Mouse (Mus musculus) A20 (cell line): ENCODE results near the gene 4930516K23Rik.

Source experiments
- DNase-seq: peaks from one replicate; pipeline ENCODE4 v3.0.0-alpha.2; 2011; ENCODE audit warnings: low read depth, low spot score

Gene 4930516K23Rik

DNA sequence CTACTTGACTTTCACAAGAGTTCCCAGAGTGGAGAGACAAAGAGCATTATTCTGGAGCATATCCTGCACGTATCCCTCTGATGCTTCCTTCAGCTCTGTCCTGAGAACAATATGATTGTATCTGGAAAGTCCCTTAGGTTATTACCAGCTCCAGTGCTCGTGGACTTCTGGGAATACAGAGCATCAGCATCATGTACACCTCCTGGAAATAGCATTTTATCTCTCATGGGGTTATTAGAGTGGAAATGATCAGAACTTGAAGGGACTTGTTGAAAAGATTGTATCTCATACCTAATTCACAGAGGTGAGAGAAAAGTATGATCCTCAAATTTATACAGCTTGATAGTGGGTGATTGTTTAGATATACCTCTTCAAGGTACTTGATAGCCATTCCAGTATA is at the start of gene 4930516K23Rik:
Gene 4930516K23Rik (minus strand): TSS at position 101 of the 400 bp plus-strand sequence.
- no peak for DNase-seq

DNA sequence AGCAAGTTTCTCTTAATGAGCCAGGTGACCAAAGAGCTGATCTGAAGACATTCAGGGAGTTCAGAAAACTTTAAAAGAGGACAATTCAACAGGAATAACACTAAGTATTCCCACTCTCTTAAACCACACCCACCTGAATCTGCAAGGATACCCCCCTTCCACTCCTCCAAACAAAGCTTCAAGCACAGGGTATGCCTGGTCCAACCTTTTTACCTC is 43.4 kb upstream of the 4930516K23Rik start, which contains the start of gene Olfr646:
Gene Olfr646 (plus strand): TSS at position 117 of the 216 bp plus-strand sequence.
- DNase-seq, result no peak

DNA sequence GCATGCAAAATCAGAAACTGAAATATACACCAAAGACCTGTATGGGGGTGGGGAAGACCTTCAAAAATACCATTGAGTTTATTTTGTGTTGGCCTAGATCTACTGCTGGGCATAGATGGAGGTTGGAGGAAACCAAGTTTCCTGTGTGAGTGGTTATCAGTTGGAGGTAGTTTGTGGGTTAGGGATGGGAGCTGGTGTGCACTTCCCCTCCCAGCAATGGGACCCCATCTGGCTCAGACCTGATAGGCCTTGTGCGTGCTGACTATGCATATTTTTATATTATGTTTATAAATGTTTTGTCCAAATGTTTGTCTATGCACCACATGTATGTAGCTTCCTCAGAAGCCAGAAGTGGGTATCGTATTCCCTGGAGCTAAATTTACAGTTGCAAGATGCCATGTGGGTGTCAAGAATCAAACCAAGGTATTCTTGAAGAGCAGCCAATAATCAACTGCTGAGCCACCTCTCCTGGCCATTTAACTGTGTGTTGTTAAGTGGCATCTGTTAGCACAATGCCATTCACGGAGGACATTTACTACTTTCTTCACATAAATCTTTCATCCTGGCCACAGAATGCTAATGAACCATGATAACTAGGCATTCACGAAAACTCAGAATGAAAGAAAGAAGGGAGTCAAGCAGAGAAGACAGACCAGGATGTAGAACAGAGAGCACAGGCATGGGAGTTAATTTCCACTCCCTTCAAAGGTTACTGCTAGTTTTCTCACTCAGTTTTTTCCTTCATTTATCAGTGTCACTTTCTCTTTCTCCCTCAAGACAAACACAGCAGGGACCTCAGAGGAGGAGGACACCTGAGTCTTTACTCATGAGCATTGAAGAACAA is 42.9 kb upstream of the 4930516K23Rik start:
- no peak for DNase-seq

DNA sequence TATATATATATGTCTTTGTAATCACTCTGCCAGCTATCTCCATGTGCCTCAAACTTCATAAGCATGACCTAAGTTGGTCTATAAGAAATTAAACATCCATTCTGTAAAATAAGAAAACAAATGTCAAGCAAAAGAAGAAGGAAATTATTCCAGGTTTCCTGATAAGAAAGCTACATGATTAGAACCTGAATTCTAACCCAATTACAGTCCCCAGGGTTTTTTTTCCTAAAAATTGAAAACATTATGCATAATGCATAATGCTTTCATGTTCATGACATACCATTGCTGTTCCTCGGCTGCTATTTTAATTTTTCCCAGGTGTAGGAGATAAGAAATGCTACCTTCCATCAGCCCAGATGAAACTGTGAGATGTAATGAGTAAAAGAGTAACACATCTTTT is 24.1 kb upstream of the 4930516K23Rik start, which contains the start of gene Olfr645:
Gene Olfr645 (minus strand): TSS at position 101 of the 400 bp plus-strand sequence.
- DNase-seq, result no peak

DNA sequence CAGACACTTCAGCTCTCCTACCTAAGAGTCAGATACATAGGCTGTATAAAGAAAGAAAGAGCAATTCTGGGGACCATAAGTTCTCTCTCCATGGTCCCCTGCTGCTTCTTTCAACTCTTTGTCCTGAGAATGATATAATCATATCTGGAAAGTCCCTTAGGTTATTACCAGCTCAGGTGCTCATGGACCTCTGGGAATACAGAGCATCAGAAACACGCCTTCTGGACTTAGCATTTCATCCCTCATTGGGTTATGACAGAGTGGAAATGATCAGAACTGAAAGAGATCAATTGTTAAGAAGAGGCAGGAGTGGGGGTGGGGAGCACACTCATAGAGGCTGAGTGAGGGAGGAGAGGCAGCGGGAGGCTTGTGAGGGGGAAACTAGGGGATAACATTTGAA is 10.5 kb upstream of the 4930516K23Rik start, which contains the start of gene Olfr644:
Gene Olfr644 (minus strand): TSS at position 101 of the 400 bp plus-strand sequence.
- DNase-seq, result no peak

DNA sequence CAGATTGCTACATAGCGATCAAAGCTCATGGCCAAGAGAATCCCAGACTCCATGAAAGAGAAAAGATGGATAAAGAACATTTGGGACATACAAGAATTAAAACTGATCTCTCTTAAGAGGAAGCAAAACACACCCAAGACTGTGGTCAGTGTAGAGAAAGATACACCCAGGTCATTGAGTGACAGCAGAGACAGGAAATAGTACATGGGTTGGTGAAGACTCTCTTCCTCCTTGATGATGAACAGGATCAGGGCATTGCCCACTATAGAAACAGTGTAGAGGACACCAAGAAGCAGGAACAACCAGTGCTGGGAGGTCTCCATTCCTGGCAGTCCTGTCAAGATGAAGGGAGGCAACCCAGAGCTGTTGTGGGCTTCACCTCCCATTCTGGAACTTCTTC is 2.0 kb downstream of the 4930516K23Rik start:
- no peak for DNase-seq

DNA sequence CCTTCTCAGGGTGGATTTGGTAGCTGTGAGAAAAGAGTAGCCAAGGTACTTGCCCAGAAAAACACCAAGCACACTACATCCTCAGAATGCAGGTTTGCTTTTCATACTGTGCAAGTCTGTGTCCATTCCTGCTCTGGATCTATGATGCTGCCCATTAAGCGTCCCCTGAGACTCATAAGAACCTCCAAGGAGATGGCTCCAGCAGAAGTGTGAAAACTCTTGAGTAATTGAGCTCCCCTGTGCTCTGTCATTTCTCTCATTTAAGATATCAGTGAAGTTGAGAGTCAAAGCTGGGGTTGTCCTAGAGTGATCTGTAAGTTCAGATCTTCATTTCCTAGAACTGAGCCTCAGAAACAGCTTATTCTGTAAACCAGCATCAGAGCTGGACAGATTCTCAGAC is 8.7 kb downstream of the 4930516K23Rik start, which contains the start of gene Olfr642:
Gene Olfr642 (minus strand): TSS at position 101 of the 400 bp plus-strand sequence.
- no peak for DNase-seq

DNA sequence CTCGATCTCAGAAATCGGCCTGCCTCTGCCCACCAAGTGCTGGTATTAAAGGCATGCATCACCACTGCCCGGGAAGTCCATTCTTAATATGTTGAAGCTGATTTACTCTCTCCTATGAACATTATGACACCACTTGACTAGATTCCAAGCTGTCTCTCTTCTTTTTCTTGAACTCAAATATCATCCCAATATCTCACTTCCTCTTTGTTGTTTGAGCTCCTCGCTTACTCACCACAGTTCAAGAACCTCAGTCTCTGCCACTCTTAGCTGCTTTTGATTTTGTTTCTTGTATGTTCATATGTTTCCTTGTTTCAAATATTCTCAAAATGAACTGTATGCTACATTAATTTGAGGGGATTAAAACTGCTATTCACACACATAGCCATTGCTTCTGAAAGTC is 10.5 kb downstream of the 4930516K23Rik start:
- no peak for DNase-seq

DNA sequence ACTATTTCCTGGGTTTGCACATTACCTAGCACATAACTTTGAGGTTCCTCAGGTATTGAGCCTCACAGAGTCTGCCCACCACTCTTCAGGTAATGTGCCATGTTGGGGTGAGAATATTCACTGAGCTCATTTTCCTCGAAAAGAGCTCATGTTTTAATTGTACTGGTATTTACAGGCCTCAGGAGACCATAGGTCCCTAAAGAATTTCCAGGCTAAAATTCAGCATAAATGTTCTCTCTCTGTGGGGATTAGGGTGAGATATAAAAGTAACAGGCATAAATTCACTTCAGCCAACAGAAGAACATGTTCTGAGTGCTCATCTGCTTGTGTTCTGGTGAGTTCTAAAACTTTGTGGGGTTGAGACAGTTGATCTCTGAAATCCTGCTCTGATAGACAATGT is 26.1 kb downstream of the 4930516K23Rik start, which contains the start of gene Olfr641:
Gene Olfr641 (plus strand): TSS at position 301 of the 400 bp plus-strand sequence.
- no peak for DNase-seq

DNA sequence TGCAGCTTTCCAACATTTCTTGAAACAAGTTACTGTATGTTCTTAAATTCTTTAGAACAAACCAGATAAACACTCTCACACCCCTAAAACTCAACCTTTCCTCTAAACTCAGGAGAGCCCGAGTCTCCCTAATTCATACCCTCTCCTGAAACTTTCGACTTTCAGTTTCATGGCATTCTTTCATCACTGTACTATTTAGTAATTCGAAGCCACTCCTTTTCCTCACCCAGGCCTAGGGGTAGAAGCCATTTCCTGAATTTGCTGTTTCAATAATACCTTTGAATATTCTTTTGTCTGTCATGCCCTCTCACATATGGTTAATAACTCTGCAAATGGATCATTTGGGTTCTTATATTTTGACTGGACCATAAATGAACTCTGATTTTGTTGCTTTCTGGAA is 34.3 kb downstream of the 4930516K23Rik start:
- DNase-seq, result no peak

DNA sequence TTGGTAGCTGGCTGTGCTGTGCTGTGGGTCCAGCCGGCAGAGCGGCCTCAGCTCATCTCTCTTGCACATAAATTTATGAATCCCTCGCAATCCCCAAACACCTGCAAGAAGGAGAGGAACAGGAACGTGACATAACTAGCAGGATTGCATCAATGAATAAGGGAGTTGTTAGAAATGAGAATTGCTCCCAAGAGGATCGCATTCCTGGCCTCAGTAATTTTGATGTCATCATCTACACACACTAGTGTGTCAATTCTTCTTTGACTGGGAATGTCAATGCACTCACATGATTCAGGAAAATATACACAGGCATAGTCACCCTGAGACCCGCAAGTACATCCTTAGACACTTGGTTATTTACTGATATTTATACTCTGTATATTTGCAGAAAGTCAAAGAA is 35.8 kb downstream of the 4930516K23Rik start, which contains the start of gene Olfr640:
Gene Olfr640 (minus strand): TSS at position 101 of the 400 bp plus-strand sequence.
- no peak for DNase-seq

DNA sequence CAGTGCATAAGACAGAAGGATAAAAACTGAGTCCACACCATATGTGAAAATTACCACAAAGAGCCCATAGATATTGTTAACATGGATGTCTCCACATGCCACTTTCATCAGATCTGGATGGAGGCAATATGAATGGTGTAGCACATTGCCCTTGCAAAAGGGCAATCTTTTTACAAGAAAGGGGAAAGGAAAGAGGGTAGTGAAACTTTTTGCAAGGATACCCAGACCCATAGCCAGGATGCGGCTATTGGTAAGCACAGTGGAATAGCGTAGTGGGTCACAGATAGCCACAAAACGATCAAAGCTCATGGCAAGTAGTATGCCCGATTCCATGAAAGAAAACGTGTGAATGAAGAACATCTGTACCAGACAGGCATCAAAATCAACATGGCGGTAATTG is 39.6 kb downstream of the 4930516K23Rik start:
- DNase-seq, result no peak

DNA sequence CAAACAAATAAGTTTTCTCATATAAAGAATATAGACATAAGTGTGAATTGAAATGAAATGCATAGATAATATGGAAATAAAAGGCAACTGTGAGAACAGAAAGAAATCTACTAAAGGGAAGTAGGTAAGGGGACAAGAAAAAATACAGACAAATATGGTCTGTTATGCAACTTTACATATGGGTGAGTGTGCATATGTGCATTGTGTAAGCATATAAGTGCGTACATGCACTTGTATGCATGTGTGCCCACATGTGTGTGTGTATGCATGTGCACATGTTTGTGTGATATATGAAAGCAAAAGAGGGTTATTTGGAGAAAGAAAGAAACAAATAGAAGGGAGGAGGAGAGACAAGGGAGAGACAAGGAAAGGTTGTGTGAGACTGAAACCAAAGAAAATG is 42.3 kb downstream of the 4930516K23Rik start:
- no peak for DNase-seq

DNA sequence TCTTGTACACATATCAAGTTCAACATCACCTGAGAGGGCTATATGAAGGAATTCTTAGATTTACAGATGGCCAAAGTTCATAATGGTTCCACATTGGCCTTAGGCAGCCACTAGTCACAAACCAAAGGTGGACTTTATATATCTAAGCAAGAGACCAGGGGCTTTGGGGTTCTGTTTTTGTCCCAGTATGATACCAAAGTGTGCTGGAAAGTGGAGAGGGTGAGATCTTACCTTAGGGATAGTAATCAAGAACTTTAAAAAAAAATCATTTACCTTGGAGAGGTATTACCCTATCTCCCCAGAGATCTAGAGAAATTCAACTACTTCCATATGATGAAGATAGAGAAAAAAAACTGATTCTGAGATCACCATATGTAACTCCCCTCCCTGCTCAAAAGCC is 44.0 kb downstream of the 4930516K23Rik start, which contains the start of gene Olfr639:
Gene Olfr639 (minus strand): TSS at position 101 of the 400 bp plus-strand sequence.
- no peak for DNase-seq
